Mouse (Mus musculus) lung, postnatal 0 days (tissue): ENCODE measurements around the gene 0610037L13Rik. TPM values are rescaled to one million over a fixed set of nuclear protein-coding genes. Genes with fewer than 3 reads are reported as not detected.
A peak's percentile ranks its signal among the peaks of the same experiment; 100 is the strongest.

Experiments
- ATAC-seq: fragments of 200-750 bp; cut with Nextera tagmentation; 2 replicates; pipeline ENCODE4 v1.8.0; 2017; ENCODE audit warnings: moderate library complexity
- DNase-seq: peaks from one replicate; pipeline ENCODE4 v3.0.0-alpha.2; 2016; ENCODE audit warnings: low spot score
- H3K27ac ChIP-seq: fragments of 300-500 bp; sonication (generic); 2 replicates; pipeline ENCODE4 v1.5.1; 2014; ENCODE audit warnings: antibody characterized with exemption, mild to moderate bottlenecking, low read length, mixed read lengths
- H3K27me3 ChIP-seq: fragments of 300-500 bp; sonication (generic); replicated peaks from 2 replicates; pipeline ENCODE4 v1.6.1; 2014; ENCODE audit warnings: low read length, mixed read lengths; ENCODE audit not compliant: insufficient read depth
- H3K36me3 ChIP-seq: fragments of 300-500 bp; sonication (generic); 2 replicates; pipeline ENCODE4 v1.6.1; 2014; ENCODE audit warnings: low read length, mixed read lengths; ENCODE audit not compliant: insufficient read depth
- H3K4me1 ChIP-seq: fragments of 300-500 bp; sonication (generic); 2 replicates; pipeline ENCODE4 v1.6.1; 2014; ENCODE audit warnings: antibody characterized with exemption, low read depth, low read length, mixed read lengths; ENCODE audit not compliant: insufficient read depth
- H3K4me2 ChIP-seq: fragments of 300-500 bp; sonication (generic); replicated peaks from 2 replicates; pipeline ENCODE4 v1.6.1; 2014; ENCODE audit warnings: low read depth, mild to moderate bottlenecking, low read length, moderate library complexity, mixed read lengths
- H3K4me3 ChIP-seq: fragments of 300-500 bp; sonication (generic); 2 replicates; pipeline ENCODE4 v1.5.1; 2014; ENCODE audit warnings: low read depth, low read length
- H3K9ac ChIP-seq: fragments of 300-500 bp; sonication (generic); replicated peaks from 2 replicates; pipeline ENCODE4 v1.6.1; 2014; ENCODE audit warnings: low read depth, mild to moderate bottlenecking
- H3K9me3 ChIP-seq: fragments of 300-500 bp; sonication (generic); 2 replicates; pipeline ENCODE4 v1.6.1; 2016; ENCODE audit warnings: low read length, mixed read lengths
- CTCF ChIP-seq: IDR thresholded peaks from 2 replicates; pipeline ENCODE4 v1.5.1; 2016; ENCODE audit warnings: antibody characterized with exemption, mild to moderate bottlenecking
- EP300 ChIP-seq: IDR thresholded peaks from 2 replicates; pipeline ENCODE4 v1.6.1; 2016; ENCODE audit warnings: antibody characterized with exemption, mild to moderate bottlenecking, control low read depth
- WGBS: fragments of 180-500 bp; shearing (Covaris S2); extraction: QIAGEN DNeasy Blood & Tissue Kit; methylation state at CpG from one replicate; pipeline ENCODE4 v1.1.7; 2014; 5-methylcytosine and 5-hydroxymethylcytosine counted together
- polyA plus RNA-seq: library from polyadenylated mRNA; unstranded; fragments of >200 nt; fragmentation: Nextera tagmentation; extraction: Ambion mirVana; gene quantifications from 2 replicates; pipeline ENCODE4 v1.2.1, GENCODE M21; 2015

Gene 0610037L13Rik
- polyA plus RNA-seq, 1 experiment from 2014 or later, result 92.4 TPM

GRCm38 (mm10) chr4:107933239-107933638 lies 43.6 kb downstream of the 0610037L13Rik start:
- ATAC-seq (no peak), DNase-seq (no peak)
- WGBS, result 61% methylated on average over 8 of the region's 8 CpGs
- Histone ChIP-seq H3K36me3 (no peaks in the 10 kb centered on the region), H3K9me3 (no peaks in the 10 kb centered on the region), H3K27ac (no peak overlapping the region), H3K4me1 (no peaks in the 10 kb centered on the region), H3K9ac (no peak overlapping the region), H3K4me3 (no peak overlapping the region), H3K4me2 (no peak overlapping the region), H3K27me3 (no peaks in the 10 kb centered on the region)
- no peak for TF ChIP-seq EP300
- TF ChIP-seq CTCF, result no peak

- no peak overlapping the region for H3K4me2 ChIP-seq
- H3K36me3 ChIP-seq, result no peaks in the 10 kb centered on the region
- ATAC-seq (no peak), DNase-seq (no peak)
- H3K4me3 ChIP-seq, result no peak overlapping the region
- no peaks in the 10 kb centered on the region for H3K4me1 ChIP-seq
- H3K9me3 ChIP-seq, result no peaks in the 10 kb centered on the region
- H3K27ac ChIP-seq, result no peak overlapping the region
- WGBS, result 54% methylated on average over 3 of the region's 3 CpGs
- no peaks in the 10 kb centered on the region for H3K27me3 ChIP-seq
- TF ChIP-seq EP300 (no peak), CTCF (no peak)
- no peak overlapping the region for H3K9ac ChIP-seq
Measured at GRCm38 (mm10) chr4:107935254-107935653, 45.6 kb downstream of the 0610037L13Rik start.

- Histone ChIP-seq H3K27ac (no peak overlapping the region), H3K9me3 (no peaks in the 10 kb centered on the region), H3K9ac (no peak overlapping the region), H3K36me3 (no peaks in the 10 kb centered on the region), H3K4me1 (no peaks in the 10 kb centered on the region), H3K27me3 (no peaks in the 10 kb centered on the region), H3K4me3 (no peak overlapping the region), H3K4me2 (no peak overlapping the region)
- TF ChIP-seq EP300 (peak; percentile 22; the same call in 1 of the 2 replicates), CTCF (peak; percentile 79)
- 16% methylated on average over 6 of the region's 6 CpGs for WGBS
- DNase-seq, result peak; percentile 94
- peak; percentile 92 for ATAC-seq
Measured at GRCm38 (mm10) chr4:107937338-107937737, 47.7 kb downstream of the 0610037L13Rik start.

DNA sequence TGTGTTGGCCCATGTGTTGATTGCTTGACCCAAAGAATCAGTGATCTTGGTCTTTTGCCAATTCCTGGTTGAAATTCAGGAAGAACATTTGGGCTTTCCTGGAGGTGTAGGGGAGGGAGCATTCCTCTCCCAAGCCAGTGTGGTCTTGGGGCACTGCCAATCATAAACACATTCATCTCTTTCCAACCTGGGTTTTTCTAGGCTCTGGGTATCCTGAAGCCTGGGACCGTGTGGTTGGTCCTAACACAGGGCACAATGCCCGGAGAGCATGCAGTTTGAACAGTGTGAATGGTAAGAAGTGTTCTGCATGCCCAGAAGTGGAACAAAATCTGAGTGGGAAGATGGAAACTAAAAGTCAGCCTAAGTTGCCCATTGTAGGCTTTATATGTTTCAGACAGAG lies 48.5 kb downstream of the 0610037L13Rik start:
- WGBS, result 48% methylated on average over 2 of the region's 2 CpGs
- DNase-seq (no peak), ATAC-seq (no peak)
- Histone ChIP-seq H3K27me3 (no peaks in the 10 kb centered on the region), H3K36me3 (no peaks in the 10 kb centered on the region), H3K9ac (no peak overlapping the region), H3K4me3 (no peak overlapping the region), H3K27ac (no peak overlapping the region), H3K4me1 (no peaks in the 10 kb centered on the region), H3K9me3 (no peaks in the 10 kb centered on the region), H3K4me2 (no peak overlapping the region)
- no peak for TF ChIP-seq EP300
- no peak for TF ChIP-seq CTCF

DNA sequence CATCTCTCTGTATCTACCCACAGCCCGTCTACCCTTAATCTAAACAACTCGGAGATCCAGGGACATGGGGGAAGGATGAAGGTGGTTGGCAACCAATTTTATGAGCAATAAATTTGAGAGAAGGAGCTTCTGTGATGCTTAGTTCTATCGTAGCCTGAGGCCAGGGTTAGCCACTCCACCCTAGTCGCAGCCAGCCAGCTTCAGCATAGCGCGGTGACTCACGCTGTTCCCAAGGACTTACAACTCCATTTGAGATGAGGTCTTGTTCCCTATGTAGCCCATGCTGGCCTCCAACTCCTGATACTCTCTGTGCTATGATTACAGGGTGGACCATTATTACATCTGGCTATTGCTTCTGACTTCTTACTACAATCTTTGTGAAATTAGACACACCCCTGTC lies 53.1 kb downstream of the 0610037L13Rik start:
- no peak overlapping the region for H3K4me2 ChIP-seq
- DNase-seq, result no peak
- no peak for TF ChIP-seq EP300
- no peak for TF ChIP-seq CTCF
- H3K36me3 ChIP-seq, result no peaks in the 10 kb centered on the region
- H3K4me3 ChIP-seq, result no peak overlapping the region
- H3K27ac ChIP-seq, result no peak overlapping the region
- no peak for ATAC-seq
- H3K9me3 ChIP-seq, result no peaks in the 10 kb centered on the region
- H3K9ac ChIP-seq, result no peak overlapping the region
- WGBS, result 92% methylated on average over 7 of the region's 7 CpGs
- no peaks in the 10 kb centered on the region for H3K4me1 ChIP-seq
- no peaks in the 10 kb centered on the region for H3K27me3 ChIP-seq

DNA sequence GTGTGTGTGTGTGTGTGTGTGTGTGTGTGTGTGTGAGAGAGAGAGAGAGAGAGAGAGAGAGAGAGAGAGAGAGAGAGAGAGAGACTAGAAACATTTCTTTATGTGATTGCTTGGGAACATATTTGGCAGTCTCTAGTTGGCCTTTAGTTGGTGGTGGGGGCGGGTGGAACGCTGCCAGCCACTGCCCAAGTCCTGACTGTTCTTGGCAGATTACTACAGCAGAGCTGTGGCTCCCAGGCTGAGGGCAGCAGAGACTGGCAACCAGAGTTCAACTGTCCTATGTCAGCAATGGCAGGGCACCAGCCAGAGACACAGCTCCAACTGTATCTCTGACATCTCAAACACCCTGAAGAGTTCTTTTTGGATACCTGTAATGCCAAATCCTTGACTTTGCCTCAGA lies 54.5 kb downstream of the 0610037L13Rik start:
- 70% methylated on average over 2 of the region's 2 CpGs for WGBS
- no peaks in the 10 kb centered on the region for H3K27me3 ChIP-seq
- no peak overlapping the region for H3K27ac ChIP-seq
- H3K4me3 ChIP-seq, result no peak overlapping the region
- no peak overlapping the region for H3K4me2 ChIP-seq
- TF ChIP-seq CTCF (no peak), EP300 (no peak)
- H3K4me1 ChIP-seq, result no peaks in the 10 kb centered on the region
- no peak for DNase-seq
- H3K36me3 ChIP-seq, result no peaks in the 10 kb centered on the region
- H3K9ac ChIP-seq, result no peak overlapping the region
- ATAC-seq, result no peak
- H3K9me3 ChIP-seq, result no peaks in the 10 kb centered on the region

Other genes with a start within 250 kb of the 0610037L13Rik start
- gene Dmrtb1, start 205.6 kb upstream of the 0610037L13Rik start, polyA plus RNA-seq, result 0.08 TPM in 1 of 2 replicates, not detected in the other
- gene Lrp8, start 87.6 kb upstream of the 0610037L13Rik start, polyA plus RNA-seq, result 0.56 TPM in 2 replicates
- 111 TPM in 2 replicates for gene Magoh, start 10.1 kb upstream of the 0610037L13Rik start, polyA plus RNA-seq
- gene Cpt2, start 33.8 kb downstream of the 0610037L13Rik start, polyA plus RNA-seq, result 32.2 and 33.9 TPM in 2 replicates
- 0.17 and 0.48 TPM in 2 replicates for gene Slc1a7, start 78.5 kb downstream of the 0610037L13Rik start, polyA plus RNA-seq
- gene Podn, start 206.6 kb downstream of the 0610037L13Rik start, polyA plus RNA-seq, result 2.8 and 3.3 TPM in 2 replicates